Mouse (Mus musculus) mature B cell (primary cell): ENCODE data around the gene Gm3676.
"Not testable (repeated sequence)": the region's sequence is repeated elsewhere in the genome, so short reads cannot be mapped to it uniquely, and the experiment has no call there.

Experiments
- in situ Hi-C: fragments of 300-500 bp; cut with MboI; formaldehyde crosslinking; loops from 2 replicates; pipeline ENCODE4 v1.14.3; 2019

The Gm3676 gene

GRCm38 (mm10) chr14:41646387-41646786, at the start of gene Gm3676:
TSS of gene Gm3676 (minus strand) at chr14:41646487.
- in situ Hi-C loops, result not testable (repeated sequence)

- in situ Hi-C loops, result not testable (repeated sequence)
These were observed 1.9 kb upstream of the Gm3676 start for GRCm38 (mm10) chr14:41648176-41648575.

- in situ Hi-C loops, result not testable (repeated sequence)
These were observed 16.1 kb downstream of the Gm3676 start for GRCm38 (mm10) chr14:41630144-41630543.

- in situ Hi-C loops, result not testable (repeated sequence)
These were observed 21.8 kb downstream of the Gm3676 start, which contains the start of gene Gm3072 for GRCm38 (mm10) chr14:41624512-41624911. TSS of gene Gm3072 (minus strand) at chr14:41624612.

GRCm38 (mm10) chr14:41622535-41622934, 23.8 kb downstream of the Gm3676 start:
- in situ Hi-C loops, result not testable (repeated sequence)

GRCm38 (mm10) chr14:41610690-41611089, 35.6 kb downstream of the Gm3676 start:
- in situ Hi-C loops, result not testable (repeated sequence)

- in situ Hi-C loops, result not testable (repeated sequence)
These were observed 45.4 kb downstream of the Gm3676 start for GRCm38 (mm10) chr14:41600935-41601334.
